Mouse (Mus musculus) fat pad, adult 2 months (tissue): ENCODE data around the gene Nek4.
A peak's percentile ranks its signal among the peaks of the same experiment; 100 is the strongest.

Experiments
- DNase-seq: peaks from one replicate; pipeline ENCODE4 v3.0.0-alpha.2; 2011; ENCODE audit warnings: low read depth, low spot score; ENCODE audit errors: extremely low read depth

Gene Nek4

GRCm38 (mm10) chr14:30951154-30951825 is at the start of gene Nek4:
TSS of gene Nek4 (plus strand) at chr14:30951377.
- peak; percentile 50 for DNase-seq

DNA sequence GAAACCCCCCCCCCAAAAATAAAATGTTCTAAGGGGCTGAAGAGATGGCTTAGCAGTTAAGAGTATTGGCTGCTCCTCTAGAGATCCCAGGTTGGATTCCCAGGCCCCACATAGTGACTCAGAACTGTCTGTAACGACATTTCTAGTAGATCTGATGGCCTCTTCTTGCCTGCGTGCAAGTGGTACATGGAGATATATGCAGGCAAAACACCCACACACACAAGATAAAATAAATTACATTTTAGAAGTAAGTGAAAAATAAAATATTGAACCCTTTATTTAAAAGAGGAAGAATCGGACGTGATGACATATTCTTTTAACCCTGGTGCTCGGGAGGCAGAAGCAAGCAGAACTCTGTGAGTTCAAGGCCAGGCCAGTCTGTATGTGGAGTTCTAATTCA is 48.5 kb upstream of the Nek4 start:
- DNase-seq = no peak

DNA sequence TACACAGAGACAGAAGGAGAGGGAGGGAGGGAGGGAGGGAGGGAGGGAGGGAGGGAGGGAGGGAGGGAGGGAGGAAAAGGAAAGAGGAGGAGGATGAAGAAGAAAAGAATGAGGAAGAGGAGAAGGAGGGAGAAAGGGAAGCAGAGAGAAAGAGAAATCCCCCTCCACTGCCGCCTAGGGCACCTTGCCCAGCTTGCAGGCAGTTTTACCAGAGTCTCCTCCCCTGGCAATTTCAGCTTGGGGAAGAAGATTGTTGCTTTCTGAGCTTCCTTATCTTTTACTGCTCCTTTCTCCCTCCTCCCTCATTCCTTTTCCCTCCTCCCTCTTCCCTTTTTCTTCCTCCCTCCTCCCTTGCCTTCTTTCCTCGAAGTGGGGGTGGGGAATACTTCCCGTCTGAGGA is 48.1 kb upstream of the Nek4 start:
- no peak for DNase-seq

DNA sequence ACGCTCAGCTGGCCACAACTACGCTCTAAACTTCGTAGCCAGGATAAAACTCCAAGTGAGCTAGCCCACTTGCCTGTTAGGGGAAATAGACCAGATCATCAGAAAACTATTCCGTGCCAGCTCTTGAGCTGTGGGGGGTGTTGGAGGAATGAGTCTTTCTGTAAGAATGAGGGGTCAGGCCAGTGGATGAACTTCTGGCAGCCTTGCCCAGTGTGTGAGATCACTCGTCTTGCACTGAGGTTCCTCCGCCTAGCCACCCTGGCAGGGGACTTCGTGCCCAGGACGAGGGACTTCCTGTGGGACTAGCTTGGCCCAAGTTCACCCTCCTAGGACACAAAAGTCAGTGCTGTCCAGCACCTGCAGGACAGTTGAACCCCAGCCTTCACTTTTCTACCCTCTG is 46.9 kb upstream of the Nek4 start:
- DNase-seq = no peak

DNA sequence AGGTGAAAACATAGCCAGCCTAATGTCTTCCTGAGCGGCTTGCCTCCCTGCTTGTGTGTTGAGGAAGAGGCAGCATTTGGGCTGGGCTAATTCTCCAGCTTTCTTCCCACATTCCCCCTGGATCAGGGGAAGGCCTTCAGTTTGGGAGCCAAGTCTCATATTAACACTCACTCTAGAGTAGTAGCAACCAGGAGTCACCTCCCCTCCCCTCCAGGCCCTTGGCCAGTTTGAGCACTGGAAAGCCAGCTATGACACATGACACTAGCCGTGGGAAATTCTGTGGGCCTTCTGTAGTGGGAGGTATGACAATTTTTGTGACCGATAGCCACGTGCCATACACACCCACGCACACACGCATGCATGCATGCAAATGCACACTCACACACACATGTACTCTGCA is 45.2 kb upstream of the Nek4 start:
- no peak for DNase-seq

- DNase-seq = peak; percentile 94
Observed at GRCm38 (mm10) chr14:30907814-30908265, 43.3 kb upstream of the Nek4 start.

DNA sequence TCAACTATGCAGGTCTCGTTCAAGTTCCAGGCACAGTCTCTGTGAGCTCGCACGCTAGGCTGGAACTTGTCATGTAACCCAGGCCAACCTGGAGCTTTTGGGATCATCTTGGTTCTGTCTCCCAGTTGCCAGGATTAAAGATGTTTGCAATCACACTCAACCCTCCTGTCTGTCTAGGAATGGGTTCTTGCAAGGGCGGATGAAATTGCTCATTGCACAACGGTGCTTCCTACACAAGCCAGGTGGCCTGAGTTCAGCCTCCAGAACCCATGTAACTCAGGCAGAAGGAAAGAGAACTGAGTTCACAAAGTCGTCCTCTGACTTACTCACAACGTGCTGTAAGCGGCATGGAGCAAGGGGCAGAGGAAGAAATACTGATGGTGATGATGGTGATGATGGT is 40.0 kb upstream of the Nek4 start:
- peak; percentile 91 for DNase-seq

DNA sequence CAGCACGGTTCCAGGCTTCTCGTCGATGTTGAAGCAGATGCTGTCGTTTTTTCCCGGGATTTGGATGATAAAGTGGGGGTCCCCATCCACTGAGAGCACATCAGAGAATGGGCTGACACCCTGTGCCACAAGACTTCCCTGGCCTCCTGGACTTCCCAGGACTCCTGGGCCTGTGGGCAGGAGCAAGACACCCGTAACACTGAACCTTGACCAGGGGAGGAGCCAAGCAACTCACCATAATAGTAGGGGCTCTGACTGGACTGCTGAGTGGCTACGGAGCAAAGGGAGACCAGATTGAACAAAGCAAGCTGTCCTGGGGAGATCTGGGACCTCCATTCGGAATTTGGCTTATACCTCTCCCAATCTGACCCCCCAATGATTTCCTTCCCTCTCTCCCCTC is 38.5 kb upstream of the Nek4 start:
- DNase-seq = no peak

DNA sequence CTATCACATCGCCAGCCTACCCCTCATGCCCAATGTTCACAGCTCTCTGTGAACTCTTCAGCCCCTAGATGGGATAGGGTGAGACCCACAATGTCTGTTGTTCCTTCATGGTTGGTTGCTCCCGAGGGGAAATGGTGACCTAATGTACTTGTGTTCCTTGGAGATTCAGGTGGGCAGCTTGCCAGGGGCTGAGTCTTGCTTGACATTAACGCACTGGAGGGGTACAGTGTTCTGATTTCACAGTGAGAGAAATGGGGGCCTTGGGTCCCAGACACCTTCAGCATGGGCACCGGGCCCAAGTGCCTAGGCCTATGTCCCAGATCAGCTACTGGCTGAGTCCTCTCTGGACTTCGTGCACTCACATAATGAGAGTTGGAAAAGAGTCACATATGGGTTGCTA is 37.8 kb upstream of the Nek4 start:
- no peak for DNase-seq

DNA sequence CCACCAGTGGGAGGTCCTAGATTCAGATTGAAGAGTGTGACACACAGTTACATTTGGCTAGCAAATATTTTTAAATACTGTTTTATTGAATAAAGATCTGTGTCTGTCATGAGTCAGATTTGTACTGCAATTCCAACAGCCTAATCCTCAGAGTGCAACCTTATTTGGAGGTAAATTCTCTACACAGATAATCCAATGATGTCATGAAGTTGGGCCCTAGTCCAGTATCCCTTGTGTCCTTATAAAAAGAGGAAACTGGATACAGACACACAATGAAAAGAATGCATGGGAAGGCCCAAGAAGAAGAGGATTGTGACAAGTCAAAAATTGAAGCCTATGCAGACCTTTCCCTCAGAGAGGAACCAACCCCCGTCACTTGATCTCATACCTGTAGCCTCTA is 34.7 kb upstream of the Nek4 start:
- DNase-seq = no peak

- no peak for DNase-seq
Observed at GRCm38 (mm10) chr14:30922053-30922670, 29.0 kb upstream of the Nek4 start.

GRCm38 (mm10) chr14:30923375-30924105 is 27.6 kb upstream of the Nek4 start, which contains the start of gene Itih3:
TSS of gene Itih3 (minus strand) at chr14:30923760.
- no peak for DNase-seq

DNA sequence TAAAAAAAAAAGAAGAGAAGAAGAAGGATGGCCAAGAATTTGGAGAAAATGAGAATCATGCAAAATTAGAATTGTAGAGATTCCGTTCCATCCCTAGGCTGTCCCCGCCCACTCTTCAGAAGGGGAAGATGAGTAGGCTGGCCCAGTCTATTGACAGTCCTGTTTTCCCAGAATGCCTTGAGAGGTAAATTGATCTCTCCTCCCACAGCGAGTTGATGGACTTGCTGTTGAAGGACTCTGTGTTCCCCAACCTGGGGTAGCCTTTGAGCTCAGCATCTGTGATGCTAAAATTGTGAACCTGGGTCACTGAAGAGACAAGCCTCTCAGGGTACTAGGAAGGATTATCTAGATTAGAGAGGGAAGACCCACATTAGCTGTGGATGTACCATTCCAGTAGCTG is 25.7 kb upstream of the Nek4 start:
- DNase-seq = no peak

- DNase-seq = no peak
Observed at GRCm38 (mm10) chr14:30930386-30930785, 20.8 kb upstream of the Nek4 start.

DNA sequence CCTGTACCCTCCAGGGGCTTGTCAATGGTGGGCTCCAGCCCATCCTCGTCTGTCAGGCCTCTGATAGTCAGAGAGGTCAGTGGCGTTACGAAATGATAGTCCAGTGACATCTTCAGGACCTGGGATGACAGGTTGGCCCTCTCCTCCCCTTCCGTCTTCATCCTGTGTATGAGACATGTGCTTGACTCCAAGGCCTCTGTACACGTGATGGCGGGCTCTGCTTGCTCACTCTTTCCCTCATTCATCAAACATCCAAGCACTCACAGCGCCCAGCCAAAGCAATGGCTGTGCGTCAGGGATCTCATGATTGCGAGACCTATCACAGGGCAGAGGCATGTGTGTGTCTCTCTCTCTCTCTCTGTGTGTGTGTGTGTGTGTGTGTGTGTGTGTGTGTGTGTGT is 17.8 kb upstream of the Nek4 start:
- DNase-seq = no peak

DNA sequence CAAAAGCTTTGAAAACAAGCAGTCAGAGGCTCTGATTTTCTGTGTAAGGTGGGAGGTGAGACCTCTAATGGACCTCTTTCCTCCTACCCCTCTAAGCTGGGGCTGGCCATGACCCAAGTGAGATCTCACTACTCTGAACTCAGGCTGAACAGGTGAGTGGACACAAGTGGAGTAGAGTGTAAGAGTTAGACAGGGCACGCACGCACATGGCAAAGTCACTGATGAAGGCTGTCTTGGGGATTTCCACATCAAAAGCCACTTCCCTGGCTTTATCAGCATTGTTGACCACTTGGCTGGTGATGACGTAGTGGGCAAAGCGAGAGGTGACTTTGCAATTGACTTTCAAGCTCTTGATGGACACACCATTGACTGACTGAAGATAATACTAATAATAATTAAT is 8.9 kb upstream of the Nek4 start:
- DNase-seq = no peak

DNA sequence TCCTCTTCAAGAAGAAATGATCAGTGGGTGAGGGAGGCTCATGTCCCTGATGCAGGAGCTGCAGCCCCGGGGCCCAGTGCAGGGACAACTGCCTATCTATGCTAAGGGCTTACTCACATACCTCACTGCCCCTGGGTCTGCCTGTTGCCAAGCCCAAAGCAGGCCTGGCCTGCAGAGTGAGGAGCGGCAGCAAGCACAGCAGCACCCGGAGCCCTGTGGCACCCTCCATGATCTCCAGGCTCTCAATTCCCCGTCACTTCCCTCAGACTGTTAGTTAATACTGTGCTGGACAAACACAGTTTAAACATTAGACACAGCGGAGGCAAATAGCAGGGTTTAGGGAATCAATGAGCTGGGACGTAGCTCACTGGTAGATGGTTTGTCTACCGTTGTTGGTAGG is 8.1 kb upstream of the Nek4 start, which contains the start of gene Itih1:
Gene Itih1, minus strand, starts transcription at position 252 of the 400 bp plus-strand sequence.
- no peak for DNase-seq

GRCm38 (mm10) chr14:30943860-30944674 is 7.1 kb upstream of the Nek4 start:
- no peak for DNase-seq

GRCm38 (mm10) chr14:30944745-30945144 is 6.4 kb upstream of the Nek4 start:
- no peak for DNase-seq

GRCm38 (mm10) chr14:30949986-30950385 is 1.2 kb upstream of the Nek4 start:
- DNase-seq = no peak

GRCm38 (mm10) chr14:30958517-30958916 is 7.3 kb downstream of the Nek4 start:
- DNase-seq = no peak
